Mouse (Mus musculus): ENCODE measurements at regions not wholly inside any gene's neighbourhood (a gene's known extent, or its start where the extent isn't known, plus 50 kb on each side); places are given as distances from the start of the nearest gene placed in this dataset.

GRCm38 (mm10) chr9:115644953-115645352 lies 264.3 kb upstream of the Gadl1 start:
- no peak overlapping the region for H3K27ac ChIP-seq (ENCODE audit: low read length)
- no peaks in the 10 kb centered on the region for H3K36me3 ChIP-seq (ENCODE audit: control insufficient read depth, insufficient read depth, low read length)
- H3K9me3 ChIP-seq (replicated peaks; ENCODE audit: control insufficient read depth, low read length) = no peaks in the 10 kb centered on the region
- H3K27me3 ChIP-seq (ENCODE audit: control insufficient read depth, insufficient read depth, low read length) = no peaks in the 10 kb centered on the region
- no peak overlapping the region for H3K4me2 ChIP-seq (ENCODE audit: low read depth, low read length)
- ATAC-seq (ENCODE audit: insufficient read depth, low FRiP score) = no peak
- no peaks in the 10 kb centered on the region for H3K4me1 ChIP-seq (ENCODE audit: control insufficient read depth, insufficient read depth, low read length)
- no peak overlapping the region for H3K4me3 ChIP-seq (replicated peaks; ENCODE audit: low read length)
- WGBS = 81% methylated on average over 9 of the region's 9 CpGs
- H3K9ac ChIP-seq (ENCODE audit: low read length) = no peak overlapping the region

- Histone ChIP-seq H3K9me3 (replicated peaks; ENCODE audit: control insufficient read depth, low read length) (no peaks in the 10 kb centered on the region), H3K4me2 (ENCODE audit: low read depth, low read length) (no peak overlapping the region), H3K27ac (ENCODE audit: low read length) (no peak overlapping the region), H3K9ac (ENCODE audit: low read length) (no peak overlapping the region), H3K36me3 (ENCODE audit: control insufficient read depth, insufficient read depth, low read length) (no peaks in the 10 kb centered on the region), H3K27me3 (ENCODE audit: control insufficient read depth, insufficient read depth, low read length) (no peaks in the 10 kb centered on the region), H3K4me1 (ENCODE audit: control insufficient read depth, insufficient read depth, low read length) (no peaks in the 10 kb centered on the region), H3K4me3 (replicated peaks; ENCODE audit: low read length) (no peak overlapping the region)
- ATAC-seq (ENCODE audit: insufficient read depth, low FRiP score) = no peak
- 60% methylated on average over 7 of the region's 7 CpGs for WGBS
Observed at GRCm38 (mm10) chr9:115646226-115646625, 263.0 kb upstream of the Gadl1 start.

- Histone ChIP-seq H3K4me1 (ENCODE audit: control insufficient read depth, insufficient read depth, low read length) (peaks cover 1% of the 10 kb centered on the region; the same call in 1 of the 2 replicates), H3K27ac (ENCODE audit: low read length) (no peak overlapping the region), H3K36me3 (ENCODE audit: control insufficient read depth, insufficient read depth, low read length) (no peaks in the 10 kb centered on the region), H3K4me3 (replicated peaks; ENCODE audit: low read length) (no peak overlapping the region), H3K4me2 (ENCODE audit: low read depth, low read length) (no peak overlapping the region), H3K27me3 (ENCODE audit: control insufficient read depth, insufficient read depth, low read length) (no peaks in the 10 kb centered on the region), H3K9me3 (replicated peaks; ENCODE audit: control insufficient read depth, low read length) (no peaks in the 10 kb centered on the region), H3K9ac (ENCODE audit: low read length) (no peak overlapping the region)
- ATAC-seq (ENCODE audit: insufficient read depth, low FRiP score) = no peak
- WGBS = 87% methylated on average over 2 of the region's 2 CpGs
Observed at GRCm38 (mm10) chr9:115651708-115652107, 257.5 kb upstream of the Gadl1 start.

- no peaks in the 10 kb centered on the region for H3K9me3 ChIP-seq (replicated peaks; ENCODE audit: control insufficient read depth, low read length)
- ATAC-seq (ENCODE audit: insufficient read depth, low FRiP score) = no peak
- H3K9ac ChIP-seq (ENCODE audit: low read length) = no peak overlapping the region
- H3K4me1 ChIP-seq (ENCODE audit: control insufficient read depth, insufficient read depth, low read length) = peaks cover 5% of the 10 kb centered on the region; the same call in 1 of the 2 replicates
- H3K27ac ChIP-seq (ENCODE audit: low read length) = no peak overlapping the region
- H3K36me3 ChIP-seq (ENCODE audit: control insufficient read depth, insufficient read depth, low read length) = no peaks in the 10 kb centered on the region
- no peak overlapping the region for H3K4me3 ChIP-seq (replicated peaks; ENCODE audit: low read length)
- 97% methylated on average over 5 of the region's 5 CpGs for WGBS
- H3K4me2 ChIP-seq (ENCODE audit: low read depth, low read length) = no peak overlapping the region
- H3K27me3 ChIP-seq (ENCODE audit: control insufficient read depth, insufficient read depth, low read length) = no peaks in the 10 kb centered on the region
Observed at GRCm38 (mm10) chr9:115653116-115653515, 256.1 kb upstream of the Gadl1 start.

GRCm38 (mm10) chr9:115654933-115655332 lies 254.3 kb upstream of the Gadl1 start:
- H3K4me2 ChIP-seq (ENCODE audit: low read depth, low read length) = no peak overlapping the region
- 91% methylated on average over 6 of the region's 6 CpGs for WGBS
- H3K4me3 ChIP-seq (replicated peaks; ENCODE audit: low read length) = no peak overlapping the region
- H3K9me3 ChIP-seq (replicated peaks; ENCODE audit: control insufficient read depth, low read length) = peaks cover 5% of the 10 kb centered on the region
- H3K4me1 ChIP-seq (ENCODE audit: control insufficient read depth, insufficient read depth, low read length) = peaks cover 5% of the 10 kb centered on the region; the same call in 1 of the 2 replicates
- ATAC-seq (ENCODE audit: insufficient read depth, low FRiP score) = no peak
- H3K9ac ChIP-seq (ENCODE audit: low read length) = no peak overlapping the region
- H3K27ac ChIP-seq (ENCODE audit: low read length) = no peak overlapping the region
- H3K27me3 ChIP-seq (ENCODE audit: control insufficient read depth, insufficient read depth, low read length) = no peaks in the 10 kb centered on the region
- H3K36me3 ChIP-seq (ENCODE audit: control insufficient read depth, insufficient read depth, low read length) = no peaks in the 10 kb centered on the region

- no peak overlapping the region for H3K9ac ChIP-seq (ENCODE audit: low read length)
- no peak for ATAC-seq (ENCODE audit: insufficient read depth, low FRiP score)
- H3K4me1 ChIP-seq (ENCODE audit: control insufficient read depth, insufficient read depth, low read length) = peaks cover 5% of the 10 kb centered on the region; the same call in 1 of the 2 replicates
- no peaks in the 10 kb centered on the region for H3K36me3 ChIP-seq (ENCODE audit: control insufficient read depth, insufficient read depth, low read length)
- H3K4me2 ChIP-seq (ENCODE audit: low read depth, low read length) = no peak overlapping the region
- no peak overlapping the region for H3K27ac ChIP-seq (ENCODE audit: low read length)
- no peak overlapping the region for H3K4me3 ChIP-seq (replicated peaks; ENCODE audit: low read length)
- peaks cover 5% of the 10 kb centered on the region for H3K9me3 ChIP-seq (replicated peaks; ENCODE audit: control insufficient read depth, low read length)
- WGBS = 44% methylated on average over 2 of the region's 2 CpGs
- no peaks in the 10 kb centered on the region for H3K27me3 ChIP-seq (ENCODE audit: control insufficient read depth, insufficient read depth, low read length)
Observed at GRCm38 (mm10) chr9:115656538-115656937, 252.7 kb upstream of the Gadl1 start.

- Histone ChIP-seq H3K27me3 (ENCODE audit: control insufficient read depth, insufficient read depth, low read length) (no peaks in the 10 kb centered on the region), H3K9me3 (replicated peaks; ENCODE audit: control insufficient read depth, low read length) (peaks cover 5% of the 10 kb centered on the region), H3K4me2 (ENCODE audit: low read depth, low read length) (no peak overlapping the region), H3K27ac (ENCODE audit: low read length) (no peak overlapping the region), H3K36me3 (ENCODE audit: control insufficient read depth, insufficient read depth, low read length) (no peaks in the 10 kb centered on the region), H3K4me3 (replicated peaks; ENCODE audit: low read length) (no peak overlapping the region), H3K9ac (ENCODE audit: low read length) (no peak overlapping the region), H3K4me1 (ENCODE audit: control insufficient read depth, insufficient read depth, low read length) (peaks cover 5% of the 10 kb centered on the region; the same call in 1 of the 2 replicates)
- WGBS = 38% methylated on average over 4 of the region's 4 CpGs
- ATAC-seq (ENCODE audit: insufficient read depth, low FRiP score) = peak; percentile 56; the same call in 1 of the 2 replicates
Observed at GRCm38 (mm10) chr9:115656994-115657713, 252.1 kb upstream of the Gadl1 start.

- Histone ChIP-seq H3K4me1 (ENCODE audit: control insufficient read depth, insufficient read depth, low read length) (peaks cover 5% of the 10 kb centered on the region; the same call in 1 of the 2 replicates), H3K27ac (ENCODE audit: low read length) (no peak overlapping the region), H3K27me3 (ENCODE audit: control insufficient read depth, insufficient read depth, low read length) (no peaks in the 10 kb centered on the region), H3K36me3 (ENCODE audit: control insufficient read depth, insufficient read depth, low read length) (no peaks in the 10 kb centered on the region), H3K4me2 (ENCODE audit: low read depth, low read length) (no peak overlapping the region), H3K9me3 (replicated peaks; ENCODE audit: control insufficient read depth, low read length) (peaks cover 5% of the 10 kb centered on the region), H3K9ac (ENCODE audit: low read length) (no peak overlapping the region), H3K4me3 (replicated peaks; ENCODE audit: low read length) (no peak overlapping the region)
- ATAC-seq (ENCODE audit: insufficient read depth, low FRiP score) = peak; percentile 29; the same call in 1 of the 2 replicates
- 68% methylated on average over 5 of the region's 5 CpGs for WGBS
Observed at GRCm38 (mm10) chr9:115658477-115658876, 250.8 kb upstream of the Gadl1 start.

GRCm38 (mm10) chr9:115660371-115660770 lies 248.9 kb upstream of the Gadl1 start:
- no peak for ATAC-seq (ENCODE audit: insufficient read depth, low FRiP score)
- Histone ChIP-seq H3K4me2 (ENCODE audit: low read depth, low read length) (no peak overlapping the region), H3K9ac (ENCODE audit: low read length) (no peak overlapping the region), H3K9me3 (replicated peaks; ENCODE audit: control insufficient read depth, low read length) (peaks cover 5% of the 10 kb centered on the region), H3K27ac (ENCODE audit: low read length) (no peak overlapping the region), H3K4me1 (ENCODE audit: control insufficient read depth, insufficient read depth, low read length) (peaks cover 5% of the 10 kb centered on the region; the same call in 1 of the 2 replicates), H3K4me3 (replicated peaks; ENCODE audit: low read length) (no peak overlapping the region), H3K27me3 (ENCODE audit: control insufficient read depth, insufficient read depth, low read length) (no peaks in the 10 kb centered on the region), H3K36me3 (ENCODE audit: control insufficient read depth, insufficient read depth, low read length) (no peaks in the 10 kb centered on the region)
- 50% methylated on average over 1 of the region's 1 CpGs for WGBS
